Mouse (Mus musculus) hindbrain, embryonic 13.5 days (tissue): ENCODE results near the gene Dtnbp1. TPM values are rescaled to one million over a fixed set of nuclear protein-coding genes. Genes with fewer than 3 reads are reported as not detected.

Experiments
- ATAC-seq: fragments of 200-750 bp; cut with Nextera tagmentation; 2 replicates; pipeline ENCODE4 v1.8.0; 2017; ENCODE audit warnings: moderate TSS enrichment; ENCODE audit not compliant: low FRiP score
- H3K27ac ChIP-seq: fragments of 300-500 bp; sonication (generic); 2 replicates; pipeline ENCODE4 v1.5.1; 2015; ENCODE audit warnings: inconsistent platforms, mild to moderate bottlenecking, moderate library complexity
- H3K27me3 ChIP-seq: fragments of 300-500 bp; sonication (generic); 2 replicates; pipeline ENCODE4 v1.6.1; 2015; ENCODE audit warnings: mild to moderate bottlenecking, inconsistent platforms
- H3K36me3 ChIP-seq: fragments of 300-500 bp; sonication (generic); 2 replicates; pipeline ENCODE4 v1.6.1; 2015; ENCODE audit warnings: mild to moderate bottlenecking, inconsistent platforms
- H3K4me1 ChIP-seq: fragments of 300-500 bp; sonication (generic); replicated peaks from 2 replicates; pipeline ENCODE4 v1.6.1; 2015; ENCODE audit warnings: inconsistent platforms
- H3K4me2 ChIP-seq: fragments of 300-500 bp; sonication (generic); 2 replicates; pipeline ENCODE4 v1.6.1; 2015; ENCODE audit warnings: inconsistent platforms, mild to moderate bottlenecking, moderate library complexity
- H3K4me3 ChIP-seq: fragments of 300-500 bp; sonication (generic); 2 replicates; pipeline ENCODE4 v1.5.1; 2015; ENCODE audit warnings: mild to moderate bottlenecking, inconsistent platforms
- H3K9ac ChIP-seq: fragments of 300-500 bp; sonication (generic); 2 replicates; pipeline ENCODE4 v1.6.1; 2015; ENCODE audit warnings: mild to moderate bottlenecking, inconsistent platforms
- H3K9me3 ChIP-seq: fragments of 300-500 bp; sonication (generic); 2 replicates; pipeline ENCODE4 v1.6.1; 2016; ENCODE audit warnings: inconsistent platforms
- WGBS: fragments of 180-500 bp; shearing (Covaris S2); methylation state at CpG from one replicate; pipeline ENCODE4 v1.1.7; 2015; 5-methylcytosine and 5-hydroxymethylcytosine counted together
- polyA plus RNA-seq: library from polyadenylated mRNA; unstranded; fragments of >200 nt; fragmentation: Nextera tagmentation; extraction: Ambion mirVana; gene quantifications from 2 replicates; pipeline ENCODE4 v1.2.1, GENCODE M21; 2015

Dtnbp1 gene
- polyA plus RNA-seq, 1 experiment from 2014 or later: 111 TPM

GRCm38 (mm10) chr13:45029791-45030190, 27.8 kb upstream of the Dtnbp1 start:
- WGBS: 85% methylated on average over 1 of the region's 1 CpGs

GRCm38 (mm10) chr13:45026291-45026690, 24.3 kb upstream of the Dtnbp1 start:
- no peak overlapping the region for H3K4me2 ChIP-seq
- H3K4me3 ChIP-seq: no peak overlapping the region
- H3K27ac ChIP-seq: no peak overlapping the region
- ATAC-seq: no peak
- H3K9ac ChIP-seq: no peak overlapping the region
- H3K36me3 ChIP-seq: no peaks in the 10 kb centered on the region
- no peaks in the 10 kb centered on the region for H3K9me3 ChIP-seq
- H3K4me1 ChIP-seq: no peaks in the 10 kb centered on the region
- 91% methylated on average over 3 of the region's 3 CpGs for WGBS
- no peaks in the 10 kb centered on the region for H3K27me3 ChIP-seq

More at GRCm38 (mm10) chr13:45029791-45030190, 27.8 kb upstream of the Dtnbp1 start:
- no peak overlapping the region for H3K4me2 ChIP-seq
- ATAC-seq: no peak
- no peaks in the 10 kb centered on the region for H3K4me1 ChIP-seq
- no peak overlapping the region for H3K27ac ChIP-seq
- no peak overlapping the region for H3K4me3 ChIP-seq
- H3K27me3 ChIP-seq: 0 out of 2 replicates have a peak, but pooled peaks cover 6% of the 10 kb centered on the region
- H3K9me3 ChIP-seq: no peaks in the 10 kb centered on the region
- H3K9ac ChIP-seq: no peak overlapping the region
- no peaks in the 10 kb centered on the region for H3K36me3 ChIP-seq

GRCm38 (mm10) chr13:45024821-45025220, 22.9 kb upstream of the Dtnbp1 start:
- Histone ChIP-seq H3K9ac (no peak overlapping the region), H3K27ac (no peak overlapping the region), H3K9me3 (no peaks in the 10 kb centered on the region), H3K36me3 (no peaks in the 10 kb centered on the region), H3K4me3 (no peak overlapping the region), H3K4me1 (no peaks in the 10 kb centered on the region), H3K4me2 (no peak overlapping the region), H3K27me3 (no peaks in the 10 kb centered on the region)
- WGBS: 83% methylated on average over 10 of the region's 10 CpGs
- ATAC-seq: no peak

GRCm38 (mm10) chr13:45023356-45024150, 21.6 kb upstream of the Dtnbp1 start:
- Histone ChIP-seq H3K9ac (no peak overlapping the region), H3K4me3 (no peak overlapping the region), H3K4me1 (no peaks in the 10 kb centered on the region), H3K27ac (no peak overlapping the region), H3K9me3 (no peaks in the 10 kb centered on the region), H3K36me3 (no peaks in the 10 kb centered on the region), H3K27me3 (no peaks in the 10 kb centered on the region), H3K4me2 (no peak overlapping the region)
- 80% methylated on average over 20 of the region's 20 CpGs for WGBS
- no peak for ATAC-seq

- Histone ChIP-seq H3K4me2 (no peak overlapping the region), H3K9me3 (no peaks in the 10 kb centered on the region), H3K27ac (no peak overlapping the region), H3K4me1 (no peaks in the 10 kb centered on the region), H3K27me3 (no peaks in the 10 kb centered on the region), H3K9ac (no peak overlapping the region), H3K36me3 (no peaks in the 10 kb centered on the region), H3K4me3 (no peak overlapping the region)
- WGBS: 83% methylated on average over 7 of the region's 7 CpGs
- ATAC-seq: no peak
Observed at GRCm38 (mm10) chr13:45008150-45008549, 6.2 kb upstream of the Dtnbp1 start.

- no peak overlapping the region for H3K9ac ChIP-seq
- H3K9me3 ChIP-seq: no peaks in the 10 kb centered on the region
- WGBS: 79% methylated on average over 6 of the region's 6 CpGs
- H3K27ac ChIP-seq: no peak overlapping the region
- H3K4me2 ChIP-seq: no peak overlapping the region
- H3K4me1 ChIP-seq: no peaks in the 10 kb centered on the region
- no peak for ATAC-seq
- H3K27me3 ChIP-seq: no peaks in the 10 kb centered on the region
- no peak overlapping the region for H3K4me3 ChIP-seq
- H3K36me3 ChIP-seq: no peaks in the 10 kb centered on the region
Observed at GRCm38 (mm10) chr13:45007726-45008125, 5.8 kb upstream of the Dtnbp1 start.

GRCm38 (mm10) chr13:45006483-45006882, 4.5 kb upstream of the Dtnbp1 start:
- Histone ChIP-seq H3K9ac (no peak overlapping the region), H3K27me3 (no peaks in the 10 kb centered on the region), H3K4me3 (no peak overlapping the region), H3K36me3 (no peaks in the 10 kb centered on the region), H3K4me1 (peaks cover 5% of the 10 kb centered on the region), H3K9me3 (no peaks in the 10 kb centered on the region), H3K27ac (no peak overlapping the region), H3K4me2 (no peak overlapping the region)
- 85% methylated on average over 5 of the region's 5 CpGs for WGBS
- ATAC-seq: no peak

- Histone ChIP-seq H3K9me3 (no peaks in the 10 kb centered on the region), H3K36me3 (no peaks in the 10 kb centered on the region), H3K27me3 (no peaks in the 10 kb centered on the region), H3K4me1 (peaks cover 8% of the 10 kb centered on the region), H3K9ac (no peak overlapping the region), H3K4me2 (no peak overlapping the region), H3K4me3 (no peak overlapping the region), H3K27ac (no peak overlapping the region)
- WGBS: 79% methylated on average over 7 of the region's 7 CpGs
- no peak for ATAC-seq
Observed at GRCm38 (mm10) chr13:45005861-45006260, 3.9 kb upstream of the Dtnbp1 start.

GRCm38 (mm10) chr13:45004987-45005592, 3.1 kb upstream of the Dtnbp1 start:
- WGBS: 84% methylated on average over 5 of the region's 5 CpGs
- no peaks in the 10 kb centered on the region for H3K9me3 ChIP-seq
- no peak overlapping the region for H3K4me2 ChIP-seq
- H3K4me3 ChIP-seq: no peak overlapping the region
- H3K36me3 ChIP-seq: no peaks in the 10 kb centered on the region
- H3K27me3 ChIP-seq: no peaks in the 10 kb centered on the region
- no peak overlapping the region for H3K9ac ChIP-seq
- H3K27ac ChIP-seq: no peak overlapping the region
- no peak for ATAC-seq
- H3K4me1 ChIP-seq: peaks cover 15% of the 10 kb centered on the region

GRCm38 (mm10) chr13:45003026-45003425, 1.1 kb upstream of the Dtnbp1 start:
- Histone ChIP-seq H3K27me3 (no peaks in the 10 kb centered on the region), H3K4me2 (0 out of 2 replicates have a peak overlapping the region, but pooled peaks have one; percentile 81), H3K4me3 (no peak overlapping the region), H3K4me1 (peaks cover 24% of the 10 kb centered on the region), H3K9me3 (no peaks in the 10 kb centered on the region), H3K27ac (no peak overlapping the region), H3K9ac (no peak overlapping the region), H3K36me3 (peaks cover 5% of the 10 kb centered on the region)
- WGBS: 70% methylated on average over 5 of the region's 5 CpGs
- no peak for ATAC-seq

- peak overlapping the region; percentile 86 for H3K4me3 ChIP-seq
- H3K4me2 ChIP-seq: peak overlapping the region; percentile 81
- no peaks in the 10 kb centered on the region for H3K9me3 ChIP-seq
- peak; percentile 65 for ATAC-seq
- H3K9ac ChIP-seq: peak overlapping the region; percentile 89
- WGBS: under 1% methylated on average over 45 of the region's 52 CpGs
- H3K27ac ChIP-seq: peak overlapping the region; percentile 79
- H3K27me3 ChIP-seq: no peaks in the 10 kb centered on the region
- H3K36me3 ChIP-seq: peaks cover 5% of the 10 kb centered on the region
- peaks cover 24% of the 10 kb centered on the region for H3K4me1 ChIP-seq
Observed at GRCm38 (mm10) chr13:45001228-45001910, 578 bp downstream of the Dtnbp1 start.

- Histone ChIP-seq H3K4me3 (peak overlapping the region; percentile 86), H3K9ac (peak overlapping the region; percentile 89), H3K4me2 (peak overlapping the region; percentile 81), H3K9me3 (no peaks in the 10 kb centered on the region), H3K4me1 (peaks cover 24% of the 10 kb centered on the region), H3K36me3 (peaks cover 5% of the 10 kb centered on the region), H3K27me3 (no peaks in the 10 kb centered on the region), H3K27ac (peak overlapping the region; percentile 23; the same call in 1 of the 2 replicates)
- 18% methylated on average over 7 of the region's 7 CpGs for WGBS
- ATAC-seq: no peak
Observed at GRCm38 (mm10) chr13:45000836-45001227, 1.1 kb downstream of the Dtnbp1 start.
